Mouse (Mus musculus) kidney, adult 2 months (tissue): Measurements from ENCODE around the gene Wnt7b. TPM values are rescaled to one million over a fixed set of nuclear protein-coding genes. Genes with fewer than 3 reads are reported as not detected.

ENCODE experiments used
- DNase-seq: peaks from one replicate; pipeline ENCODE4 v3.0.0; 2021
- H3K27ac ChIP-seq: fragments of 200-500 bp; 2 replicates; pipeline ENCODE4 v1.5.1; 2012; ENCODE audit warnings: low read depth, low read length, control low read depth, inconsistent platforms; ENCODE audit not compliant: insufficient read depth
- H3K27me3 ChIP-seq: fragments of 200-500 bp; replicated peaks from 2 replicates; pipeline ENCODE4 v1.6.1; 2012; ENCODE audit warnings: mild to moderate bottlenecking, moderate library complexity, low read length, inconsistent platforms; ENCODE audit not compliant: control insufficient read depth, insufficient read depth
- H3K36me3 ChIP-seq: fragments of 200-500 bp; 2 replicates; pipeline ENCODE4 v1.6.1; 2012; ENCODE audit warnings: mild to moderate bottlenecking, moderate library complexity, low read length, inconsistent platforms; ENCODE audit not compliant: control insufficient read depth, insufficient read depth
- H3K4me1 ChIP-seq: fragments of 200-500 bp; 2 replicates; pipeline ENCODE4 v1.6.1; 2011; ENCODE audit warnings: low read length; ENCODE audit not compliant: control insufficient read depth, insufficient read depth
- H3K4me3 ChIP-seq: fragments of 200-500 bp; 2 replicates; pipeline ENCODE4 v1.5.1; 2011; ENCODE audit warnings: mild to moderate bottlenecking, low read depth, low read length, control low read depth; ENCODE audit not compliant: insufficient read depth
- CTCF ChIP-seq: fragments of 200-500 bp; conservative IDR thresholded peaks from 2 replicates; pipeline ENCODE4 v1.5.1; 2011; ENCODE audit warnings: low read depth, mild to moderate bottlenecking, control low read depth, low read length, moderate library complexity, mixed read lengths; ENCODE audit not compliant: insufficient read depth, insufficient read length
- POLR2A ChIP-seq: fragments of 200-500 bp; IDR thresholded peaks from one replicate; pipeline ENCODE4 v1.6.1; 2011; ENCODE audit warnings: low read depth, low read length, control low read depth
- WGBS: fragments of 180-500 bp; shearing (Covaris S2); methylation state at CpG from one replicate; pipeline ENCODE4 v1.1.7; 2018; 5-methylcytosine and 5-hydroxymethylcytosine counted together
- polyA plus RNA-seq: library from polyadenylated mRNA; depleted of rRNA; stranded (reverse); fragments of >200 nt; gene quantifications from 2 replicates; pipeline ENCODE4 v1.2.3, GENCODE M21; 2012

Gene Wnt7b
- polyA plus RNA-seq, 1 experiment: 12.8 TPM

GRCm38 (mm10) chr15:85569167-85569797 is 13.0 kb downstream of the Wnt7b start:
- H3K4me1 ChIP-seq: no peaks in the 10 kb centered on the region
- H3K27ac ChIP-seq: no peak overlapping the region
- no peaks in the 10 kb centered on the region for H3K27me3 ChIP-seq
- TF ChIP-seq POLR2A (no peak), CTCF (no peak)
- no peaks in the 10 kb centered on the region for H3K36me3 ChIP-seq
- peak; percentile 62 for DNase-seq
- 29% methylated on average over 2 of the region's 2 CpGs for WGBS
- no peak overlapping the region for H3K4me3 ChIP-seq

- 76% methylated on average over 3 of the region's 3 CpGs for WGBS
These were observed 13.9 kb downstream of the Wnt7b start for GRCm38 (mm10) chr15:85568402-85568801.

GRCm38 (mm10) chr15:85564966-85565365 is 17.3 kb downstream of the Wnt7b start:
- Histone ChIP-seq H3K4me3 (no peak overlapping the region), H3K27ac (no peak overlapping the region), H3K36me3 (no peaks in the 10 kb centered on the region), H3K4me1 (no peaks in the 10 kb centered on the region), H3K27me3 (no peaks in the 10 kb centered on the region)
- no peak for DNase-seq
- TF ChIP-seq CTCF: no peak
- no peak for TF ChIP-seq POLR2A
- WGBS: 92% methylated on average over 5 of the region's 5 CpGs

More at GRCm38 (mm10) chr15:85568402-85568801, 13.9 kb downstream of the Wnt7b start:
- Histone ChIP-seq H3K27me3 (no peaks in the 10 kb centered on the region), H3K4me1 (no peaks in the 10 kb centered on the region), H3K27ac (no peak overlapping the region), H3K36me3 (no peaks in the 10 kb centered on the region), H3K4me3 (no peak overlapping the region)
- DNase-seq: no peak
- TF ChIP-seq POLR2A (no peak), CTCF (no peak)

- Histone ChIP-seq H3K4me3 (no peak overlapping the region), H3K27ac (no peak overlapping the region), H3K27me3 (no peaks in the 10 kb centered on the region), H3K4me1 (no peaks in the 10 kb centered on the region), H3K36me3 (no peaks in the 10 kb centered on the region)
- DNase-seq: peak; percentile 31
- 66% methylated on average over 13 of the region's 13 CpGs for WGBS
- TF ChIP-seq POLR2A: no peak
- no peak for TF ChIP-seq CTCF
These were observed 18.1 kb downstream of the Wnt7b start for GRCm38 (mm10) chr15:85564034-85564769.

- Histone ChIP-seq H3K27ac (no peak overlapping the region), H3K4me1 (no peaks in the 10 kb centered on the region), H3K27me3 (no peaks in the 10 kb centered on the region), H3K36me3 (no peaks in the 10 kb centered on the region), H3K4me3 (no peak overlapping the region)
- TF ChIP-seq POLR2A (no peak), CTCF (no peak)
- 78% methylated on average over 12 of the region's 12 CpGs for WGBS
- DNase-seq: no peak
These were observed 20.3 kb downstream of the Wnt7b start for GRCm38 (mm10) chr15:85561953-85562352.

- WGBS: 77% methylated on average over 11 of the region's 11 CpGs
- no peaks in the 10 kb centered on the region for H3K27me3 ChIP-seq
- no peaks in the 10 kb centered on the region for H3K36me3 ChIP-seq
- no peak overlapping the region for H3K27ac ChIP-seq
- H3K4me3 ChIP-seq: no peak overlapping the region
- no peak for DNase-seq
- TF ChIP-seq CTCF (no peak), POLR2A (no peak)
- no peaks in the 10 kb centered on the region for H3K4me1 ChIP-seq
These were observed 21.4 kb downstream of the Wnt7b start for GRCm38 (mm10) chr15:85560830-85561229.

- no peak for DNase-seq
- H3K4me3 ChIP-seq: no peak overlapping the region
- WGBS: 92% methylated on average over 25 of the region's 25 CpGs
- no peaks in the 10 kb centered on the region for H3K4me1 ChIP-seq
- H3K36me3 ChIP-seq: no peaks in the 10 kb centered on the region
- H3K27ac ChIP-seq: no peak overlapping the region
- no peaks in the 10 kb centered on the region for H3K27me3 ChIP-seq
- TF ChIP-seq POLR2A (no peak), CTCF (no peak)
These were observed 23.3 kb downstream of the Wnt7b start for GRCm38 (mm10) chr15:85558840-85559540.
